Mouse (Mus musculus) limb, embryonic 15.5 days (tissue): ENCODE measurements around the gene Gm45717. TPM values are rescaled to one million over a fixed set of nuclear protein-coding genes. Genes with fewer than 3 reads are reported as not detected.

Experiments
- ATAC-seq: fragments of 200-750 bp; cut with Nextera tagmentation; 2 replicates; pipeline ENCODE4 v1.8.0; 2017; ENCODE audit warnings: low read depth, moderate TSS enrichment; ENCODE audit not compliant: insufficient number of reproducible peaks, low FRiP score, low TSS enrichment
- H3K27ac ChIP-seq: fragments of 300-500 bp; sonication (generic); 2 replicates; pipeline ENCODE4 v1.5.1; 2015; ENCODE audit warnings: moderate library complexity, mild to moderate bottlenecking, inconsistent platforms
- H3K27me3 ChIP-seq: fragments of 300-500 bp; sonication (generic); 2 replicates; pipeline ENCODE4 v1.6.1; 2015; ENCODE audit warnings: inconsistent platforms
- H3K36me3 ChIP-seq: fragments of 300-500 bp; sonication (generic); 2 replicates; pipeline ENCODE4 v1.6.1; 2015; ENCODE audit warnings: inconsistent platforms
- H3K4me1 ChIP-seq: fragments of 300-500 bp; sonication (generic); 2 replicates; pipeline ENCODE4 v1.6.1; 2015; ENCODE audit warnings: inconsistent platforms
- H3K4me2 ChIP-seq: fragments of 300-500 bp; sonication (generic); 2 replicates; pipeline ENCODE4 v1.6.1; 2015; ENCODE audit warnings: mild to moderate bottlenecking, inconsistent platforms
- H3K4me3 ChIP-seq: fragments of 300-500 bp; sonication (generic); 2 replicates; pipeline ENCODE4 v1.5.1; 2015; ENCODE audit warnings: mild to moderate bottlenecking, inconsistent platforms
- H3K9ac ChIP-seq: fragments of 300-500 bp; sonication (generic); 2 replicates; pipeline ENCODE4 v1.6.1; 2015; ENCODE audit warnings: inconsistent platforms
- H3K9me3 ChIP-seq: fragments of 300-500 bp; sonication (generic); 2 replicates; pipeline ENCODE4 v1.6.1; 2016; ENCODE audit warnings: inconsistent platforms
- WGBS: fragments of 180-500 bp; shearing (Covaris S2); methylation state at CpG from one replicate; pipeline ENCODE4 v1.1.7; 2015; 5-methylcytosine and 5-hydroxymethylcytosine counted together
- polyA plus RNA-seq: library from polyadenylated mRNA; unstranded; fragments of >200 nt; fragmentation: Nextera tagmentation; extraction: Ambion mirVana; gene quantifications from 2 replicates; pipeline ENCODE4 v1.2.1, GENCODE M21; 2015

The Gm45717 gene
- polyA plus RNA-seq, 1 experiment from 2014 or later: 0.47 TPM

DNA sequence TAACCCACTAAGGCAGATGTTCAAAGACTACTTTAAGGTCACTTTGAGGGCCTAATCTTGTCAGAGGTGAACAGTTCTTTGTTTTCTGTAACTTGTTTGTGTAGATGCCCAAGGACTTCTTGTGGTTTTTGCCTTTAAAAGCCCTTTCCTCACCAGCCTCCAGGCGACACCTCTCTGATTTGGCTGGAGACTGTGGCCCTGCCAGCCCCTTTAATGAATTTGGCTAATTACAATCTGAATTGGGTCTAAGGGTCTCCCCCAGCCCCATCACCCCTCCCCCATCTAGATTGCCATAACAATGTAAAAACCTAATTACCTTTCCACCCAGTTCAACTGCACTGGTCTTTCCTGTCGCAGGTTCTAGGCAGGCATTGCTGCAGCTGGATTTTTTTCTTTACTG, 7.0 kb upstream of the Gm45717 start:
- H3K9ac ChIP-seq: no peak overlapping the region
- 62% methylated on average over 2 of the region's 2 CpGs for WGBS
- no peaks in the 10 kb centered on the region for H3K36me3 ChIP-seq
- ATAC-seq: no peak
- H3K9me3 ChIP-seq: no peaks in the 10 kb centered on the region
- peaks cover 8% of the 10 kb centered on the region for H3K4me1 ChIP-seq
- no peak overlapping the region for H3K27ac ChIP-seq
- H3K4me3 ChIP-seq: no peak overlapping the region
- H3K4me2 ChIP-seq: no peak overlapping the region
- H3K27me3 ChIP-seq: no peaks in the 10 kb centered on the region

DNA sequence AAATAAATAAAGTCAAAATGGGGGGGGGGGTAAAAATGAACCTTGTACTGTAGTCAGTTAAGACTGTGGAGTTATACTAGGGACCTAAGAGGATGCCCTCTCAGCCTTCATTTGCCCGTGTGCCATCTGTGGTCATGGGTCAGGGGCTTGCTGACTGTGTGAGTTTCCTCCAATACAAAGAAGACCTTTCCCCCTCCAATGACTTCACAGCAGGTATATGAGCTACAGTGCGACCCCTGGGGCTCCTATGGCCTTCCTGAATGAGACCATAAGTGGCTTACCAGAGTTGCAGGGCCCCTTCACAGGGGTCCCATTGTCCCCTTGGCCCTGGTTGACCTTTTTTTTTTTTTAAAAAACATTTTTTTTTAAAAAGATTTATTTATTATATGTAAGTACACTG, 5.7 kb upstream of the Gm45717 start:
- no peaks in the 10 kb centered on the region for H3K9me3 ChIP-seq
- no peak for ATAC-seq
- 77% methylated on average over 2 of the region's 2 CpGs for WGBS

DNA sequence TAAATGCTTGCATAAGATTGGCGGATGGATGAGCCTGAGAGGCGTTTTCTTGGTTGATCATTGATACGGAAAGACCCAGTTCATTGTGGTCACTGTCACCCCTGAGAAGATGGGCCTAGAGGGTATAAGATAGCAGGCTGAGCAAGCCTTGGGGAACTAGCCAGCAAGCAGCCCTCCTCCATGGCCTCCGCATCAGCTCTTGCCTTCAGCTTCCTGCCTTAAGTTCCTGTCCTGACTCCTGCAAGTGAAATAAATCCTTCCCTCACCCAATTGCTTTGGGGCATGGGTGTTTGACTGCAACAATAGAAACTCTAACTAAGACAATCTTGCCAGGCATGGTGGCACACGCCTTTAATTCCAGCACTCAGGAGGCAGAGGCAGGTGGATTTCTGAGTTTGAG, 4.3 kb upstream of the Gm45717 start:
- Histone ChIP-seq H3K27ac (no peak overlapping the region; the same call in 1 of the 2 replicates), H3K27me3 (no peaks in the 10 kb centered on the region), H3K4me1 (peaks cover 15% of the 10 kb centered on the region), H3K4me3 (no peak overlapping the region), H3K36me3 (no peaks in the 10 kb centered on the region), H3K4me2 (no peak overlapping the region), H3K9me3 (no peaks in the 10 kb centered on the region), H3K9ac (no peak overlapping the region)
- 75% methylated on average over 5 of the region's 5 CpGs for WGBS
- no peak for ATAC-seq

More for the DNA sequence above, 5.7 kb upstream of the Gm45717 start:
- H3K9ac ChIP-seq: no peak overlapping the region
- peaks cover 10% of the 10 kb centered on the region for H3K4me1 ChIP-seq
- H3K4me3 ChIP-seq: no peak overlapping the region
- H3K27me3 ChIP-seq: no peaks in the 10 kb centered on the region
- H3K27ac ChIP-seq: no peak overlapping the region
- no peaks in the 10 kb centered on the region for H3K36me3 ChIP-seq
- H3K4me2 ChIP-seq: no peak overlapping the region

DNA sequence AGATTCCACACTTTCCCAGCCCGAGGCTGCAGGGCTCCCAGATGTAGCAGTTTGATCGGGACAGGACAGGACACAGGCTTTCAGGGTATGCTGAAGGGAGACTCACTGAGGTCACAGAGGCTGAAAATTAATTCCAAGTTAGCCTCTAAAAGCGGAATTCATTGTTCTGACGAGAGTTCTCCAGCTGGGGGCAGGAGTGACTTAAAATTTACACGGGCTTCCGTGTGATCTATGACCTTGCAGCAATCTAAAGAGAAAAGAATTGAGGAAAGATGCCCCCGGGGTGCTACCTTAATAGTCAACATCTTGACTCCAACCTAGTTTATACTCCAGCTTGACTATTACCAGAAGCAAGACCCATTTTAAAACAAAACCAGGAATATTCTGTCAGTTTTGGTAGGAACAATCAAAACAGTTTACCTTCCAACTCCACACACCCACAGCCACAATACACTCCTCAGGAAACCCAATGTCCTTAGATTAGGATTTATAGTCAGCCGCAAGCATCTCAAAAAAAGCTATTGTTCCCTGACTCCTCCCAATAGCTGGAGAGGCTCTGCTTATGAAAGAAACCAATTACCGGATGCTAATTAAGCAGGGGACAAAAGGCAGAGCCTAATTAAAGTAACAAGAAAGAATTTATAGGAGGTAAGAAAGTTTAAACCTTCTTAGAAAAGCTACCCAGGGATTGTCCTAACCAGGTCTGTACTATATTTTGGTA, 3.6 kb upstream of the Gm45717 start:
- no peak overlapping the region for H3K4me3 ChIP-seq
- no peak overlapping the region for H3K9ac ChIP-seq
- H3K9me3 ChIP-seq: no peaks in the 10 kb centered on the region
- H3K36me3 ChIP-seq: no peaks in the 10 kb centered on the region
- H3K27me3 ChIP-seq: no peaks in the 10 kb centered on the region
- no peak overlapping the region for H3K4me2 ChIP-seq
- 8% methylated on average over 9 of the region's 9 CpGs for WGBS
- ATAC-seq: no peak
- H3K4me1 ChIP-seq: peaks cover 18% of the 10 kb centered on the region
- peak overlapping the region; percentile 60 for H3K27ac ChIP-seq

DNA sequence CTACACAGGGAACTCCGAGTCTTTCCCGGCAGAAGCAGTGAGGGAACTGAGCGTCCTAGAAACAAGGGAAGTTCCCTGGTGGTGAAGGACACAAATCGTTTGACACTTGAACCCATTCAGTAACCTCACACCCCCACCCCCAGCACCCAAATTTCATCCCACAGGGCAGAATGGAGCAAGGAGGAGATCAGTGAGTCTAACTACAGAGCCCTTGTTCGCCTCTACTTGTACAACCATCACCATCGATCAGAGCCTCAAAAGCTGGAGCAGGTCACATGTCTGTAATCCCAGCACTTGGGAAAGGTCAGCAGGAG, 776 bp upstream of the Gm45717 start:
- peak overlapping the region; percentile 60 for H3K4me3 ChIP-seq
- ATAC-seq: no peak
- no peaks in the 10 kb centered on the region for H3K27me3 ChIP-seq
- no peak overlapping the region for H3K9ac ChIP-seq
- H3K27ac ChIP-seq: peak overlapping the region; percentile 99
- H3K36me3 ChIP-seq: peaks cover 4% of the 10 kb centered on the region; the same call in 1 of the 2 replicates
- H3K9me3 ChIP-seq: no peaks in the 10 kb centered on the region
- WGBS: 17% methylated on average over 6 of the region's 6 CpGs
- H3K4me2 ChIP-seq: peak overlapping the region; percentile 79
- H3K4me1 ChIP-seq: peaks cover 46% of the 10 kb centered on the region

DNA sequence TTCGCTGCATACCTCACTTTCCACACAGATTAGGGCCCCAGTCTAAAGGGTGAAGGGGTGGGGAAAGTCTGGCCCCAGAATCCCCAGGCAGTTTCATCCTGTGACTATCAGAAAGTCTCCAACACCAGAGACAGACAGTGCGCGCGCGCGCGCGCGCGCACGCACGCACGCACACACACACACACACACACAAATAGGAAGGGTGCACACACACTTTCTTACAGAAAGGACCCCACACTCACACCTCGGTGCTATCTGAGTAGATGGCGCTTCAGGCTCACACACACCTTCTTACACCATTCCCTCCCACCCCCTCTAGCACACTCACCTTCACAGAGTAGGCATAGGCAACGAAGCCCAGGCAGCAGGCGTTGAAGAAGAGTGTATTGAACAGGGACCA, 395 bp downstream of the Gm45717 start:
- 0 out of 2 replicates have a peak, but pooled peaks have one; percentile 0 for ATAC-seq
- peaks cover 58% of the 10 kb centered on the region for H3K4me1 ChIP-seq

DNA sequence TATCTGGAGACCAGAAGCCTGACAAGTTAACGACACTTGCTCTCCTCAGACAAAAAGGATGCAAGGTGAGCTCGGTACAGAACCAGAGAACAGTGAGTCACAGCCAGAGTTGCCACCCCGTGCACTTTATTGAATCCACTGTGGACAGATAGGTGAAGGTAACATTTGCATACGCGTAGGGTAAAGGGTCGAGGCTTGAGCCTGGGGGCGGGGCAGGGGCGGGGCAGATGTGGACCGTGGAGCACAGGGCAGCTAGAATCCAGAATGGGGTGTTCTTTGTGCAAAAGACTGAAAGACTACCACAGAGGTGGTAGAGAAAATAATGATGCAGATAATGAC, 1.0 kb downstream of the Gm45717 start:
- Histone ChIP-seq H3K4me1 (peaks cover 63% of the 10 kb centered on the region), H3K9ac (peak overlapping the region; percentile 57), H3K36me3 (peaks cover 8% of the 10 kb centered on the region; the same call in 1 of the 2 replicates), H3K27me3 (no peaks in the 10 kb centered on the region), H3K9me3 (no peaks in the 10 kb centered on the region), H3K27ac (peak overlapping the region; percentile 99), H3K4me3 (peak overlapping the region; percentile 60), H3K4me2 (peak overlapping the region; percentile 79)
- 1% methylated on average over 9 of the region's 9 CpGs for WGBS
- ATAC-seq: no peak

More for the DNA sequence above, 395 bp downstream of the Gm45717 start:
- H3K27me3 ChIP-seq: no peaks in the 10 kb centered on the region
- H3K4me3 ChIP-seq: peak overlapping the region; percentile 60
- 6% methylated on average over 17 of the region's 17 CpGs for WGBS
- H3K9ac ChIP-seq: peak overlapping the region; percentile 57
- H3K36me3 ChIP-seq: peaks cover 4% of the 10 kb centered on the region; the same call in 1 of the 2 replicates
- no peaks in the 10 kb centered on the region for H3K9me3 ChIP-seq
- H3K4me2 ChIP-seq: peak overlapping the region; percentile 79
- peak overlapping the region; percentile 99 for H3K27ac ChIP-seq

DNA sequence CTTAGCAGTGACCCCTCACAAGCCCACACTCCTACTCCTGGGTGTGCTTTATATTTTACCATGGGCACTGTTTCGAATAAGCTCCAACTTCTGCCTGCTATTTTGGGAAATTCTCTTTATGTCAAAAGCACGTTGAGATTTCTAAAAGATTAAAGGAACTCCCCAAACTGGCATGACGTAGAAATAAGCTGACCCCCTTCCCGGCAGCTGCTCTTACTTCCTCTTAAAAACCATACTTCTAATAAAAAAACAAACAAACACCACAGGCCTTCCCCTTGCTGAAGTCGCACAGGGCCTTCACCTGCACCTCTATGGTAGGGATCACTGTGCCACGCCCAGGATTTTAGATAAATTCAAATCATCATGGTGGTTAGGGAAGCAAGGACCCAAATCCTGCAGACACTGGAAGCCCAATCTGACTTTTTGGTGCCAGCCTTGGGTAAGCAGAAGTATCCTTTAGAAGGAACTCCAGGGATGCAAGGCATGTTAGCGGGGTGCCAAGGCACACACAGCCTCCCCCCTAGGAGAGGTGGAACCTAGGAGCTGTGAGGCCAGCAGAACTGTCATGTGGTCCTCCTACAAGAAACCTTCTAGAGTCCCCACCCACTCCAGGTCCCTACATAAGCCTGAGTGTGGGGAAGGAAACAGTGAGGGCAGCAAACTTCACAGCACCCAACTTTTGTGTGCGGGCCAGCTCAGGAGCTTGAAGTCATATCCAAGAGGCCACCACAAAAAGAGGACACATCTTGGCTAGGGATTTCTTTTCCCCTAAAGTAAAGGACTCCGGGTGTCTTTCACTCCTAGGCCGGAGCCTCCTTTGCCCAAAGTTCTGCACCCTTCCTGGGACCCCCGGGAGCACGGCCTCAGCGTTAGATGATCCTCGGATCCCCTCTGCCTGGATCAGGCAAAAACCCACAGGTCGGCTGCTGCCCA, 1.7 kb downstream of the Gm45717 start:
- Histone ChIP-seq H3K4me2 (peak overlapping the region; percentile 79), H3K27me3 (no peaks in the 10 kb centered on the region), H3K4me1 (peaks cover 63% of the 10 kb centered on the region), H3K36me3 (peaks cover 14% of the 10 kb centered on the region), H3K9ac (peak overlapping the region; percentile 57), H3K27ac (peak overlapping the region; percentile 99), H3K9me3 (no peaks in the 10 kb centered on the region), H3K4me3 (peak overlapping the region; percentile 60)
- WGBS: 40% methylated on average over 15 of the region's 15 CpGs
- no peak for ATAC-seq

DNA sequence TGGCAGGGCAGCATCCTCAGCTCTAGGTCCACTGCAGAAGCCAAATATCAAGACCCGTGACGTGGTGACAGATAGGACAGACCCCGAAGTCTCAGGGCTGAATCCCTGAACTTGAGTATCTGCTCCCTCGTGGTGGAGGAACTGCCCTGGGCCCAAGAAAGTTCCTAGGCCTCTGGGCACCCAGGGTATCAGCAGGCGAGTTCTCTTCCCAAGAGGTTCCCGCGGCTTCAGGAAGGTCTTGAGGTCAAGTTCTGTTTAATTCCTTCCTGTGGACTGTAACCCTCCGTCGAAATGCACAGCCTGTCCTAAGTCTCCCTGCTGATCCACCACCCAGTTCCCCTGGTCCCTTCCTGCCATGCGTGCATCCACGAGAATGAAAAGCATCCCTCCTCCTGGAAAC, 2.6 kb downstream of the Gm45717 start:
- H3K4me3 ChIP-seq: peak overlapping the region; percentile 60
- H3K36me3 ChIP-seq: peaks cover 24% of the 10 kb centered on the region
- peaks cover 61% of the 10 kb centered on the region for H3K4me1 ChIP-seq
- WGBS: 81% methylated on average over 11 of the region's 11 CpGs
- ATAC-seq: no peak
- peak overlapping the region; percentile 99 for H3K27ac ChIP-seq
- peak overlapping the region; percentile 79 for H3K4me2 ChIP-seq
- H3K27me3 ChIP-seq: no peaks in the 10 kb centered on the region
- H3K9ac ChIP-seq: 0 out of 2 replicates have a peak overlapping the region, but pooled peaks have one; percentile 17
- H3K9me3 ChIP-seq: no peaks in the 10 kb centered on the region

DNA sequence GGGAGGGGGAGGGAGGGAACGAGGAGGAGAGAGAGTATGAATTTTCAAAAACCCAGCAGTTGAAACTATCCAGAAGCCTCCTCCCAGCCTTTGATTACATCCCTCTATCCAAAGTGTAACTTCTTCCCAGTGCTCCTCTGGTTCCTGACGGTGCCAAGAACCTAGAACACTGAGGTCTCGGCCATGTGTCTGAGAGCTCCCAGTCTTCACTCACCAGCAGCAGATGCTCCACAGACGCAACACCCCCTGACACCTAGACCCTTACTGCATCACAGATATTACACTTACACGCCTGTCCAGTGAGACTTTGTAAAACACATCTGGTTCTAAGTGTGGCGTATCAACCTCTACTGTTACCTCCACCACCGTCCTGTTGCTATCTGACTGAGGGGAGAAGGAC, 3.3 kb downstream of the Gm45717 start:
- H3K27ac ChIP-seq: 0 out of 2 replicates have a peak overlapping the region, but pooled peaks have one; percentile 80
- peak overlapping the region; percentile 17; the same call in 1 of the 2 replicates for H3K4me2 ChIP-seq
- H3K4me1 ChIP-seq: peaks cover 61% of the 10 kb centered on the region
- H3K9ac ChIP-seq: 0 out of 2 replicates have a peak overlapping the region, but pooled peaks have one; percentile 14
- peaks cover 31% of the 10 kb centered on the region for H3K36me3 ChIP-seq
- no peaks in the 10 kb centered on the region for H3K27me3 ChIP-seq
- WGBS: 58% methylated on average over 7 of the region's 7 CpGs
- no peak for ATAC-seq
- no peak overlapping the region for H3K4me3 ChIP-seq
- H3K9me3 ChIP-seq: no peaks in the 10 kb centered on the region

DNA sequence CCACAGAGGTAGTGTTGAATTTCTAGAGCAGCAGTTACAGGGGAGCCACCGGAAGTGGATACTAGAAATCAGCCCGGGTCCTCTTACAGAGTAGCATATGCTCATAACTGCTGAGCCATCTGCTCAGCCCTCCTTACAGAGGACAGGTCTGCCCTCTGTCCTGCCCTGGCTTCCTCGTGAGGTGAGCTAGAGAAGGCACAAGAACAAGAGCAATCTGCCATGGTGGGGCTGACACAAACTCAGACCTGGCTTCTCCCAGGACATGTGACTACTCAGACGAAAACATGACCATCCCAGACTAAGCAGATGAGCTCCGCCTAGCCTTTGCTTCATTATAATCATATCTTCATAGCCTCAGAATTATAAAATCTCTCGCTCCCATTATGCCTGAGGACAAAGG, 4.0 kb downstream of the Gm45717 start:
- Histone ChIP-seq H3K9ac (no peak overlapping the region), H3K4me1 (peaks cover 57% of the 10 kb centered on the region), H3K27ac (peak overlapping the region; percentile 80; the same call in 1 of the 2 replicates), H3K36me3 (peaks cover 37% of the 10 kb centered on the region), H3K27me3 (no peaks in the 10 kb centered on the region), H3K4me3 (no peak overlapping the region), H3K9me3 (no peaks in the 10 kb centered on the region), H3K4me2 (no peak overlapping the region)
- WGBS: 59% methylated on average over 6 of the region's 6 CpGs
- no peak for ATAC-seq

DNA sequence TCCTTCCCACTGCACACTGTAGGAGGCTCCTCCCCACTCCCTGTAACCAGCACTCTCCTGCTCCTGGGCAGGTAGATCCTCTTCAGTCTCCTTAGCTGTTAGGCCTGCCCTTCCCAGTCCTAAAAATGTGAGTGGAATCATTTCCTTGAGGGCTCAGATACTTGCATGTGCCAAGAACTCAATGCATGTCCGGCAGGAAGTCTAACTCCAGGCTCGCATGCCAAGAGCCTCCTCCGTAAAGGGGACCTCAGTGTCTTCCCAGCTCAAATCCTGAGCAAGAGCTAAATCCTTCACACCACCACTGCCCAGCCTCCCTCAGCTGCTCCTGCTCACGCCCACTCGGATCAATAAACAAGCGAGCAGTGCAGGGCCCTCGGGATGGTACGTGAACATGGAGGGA, 4.7 kb downstream of the Gm45717 start:
- no peak for ATAC-seq
- no peaks in the 10 kb centered on the region for H3K9me3 ChIP-seq
- H3K4me3 ChIP-seq: no peak overlapping the region
- WGBS: 27% methylated on average over 8 of the region's 8 CpGs
- peaks cover 50% of the 10 kb centered on the region for H3K4me1 ChIP-seq
- peak overlapping the region; percentile 19; the same call in 1 of the 2 replicates for H3K4me2 ChIP-seq
- H3K27me3 ChIP-seq: no peaks in the 10 kb centered on the region
- 0 out of 2 replicates have a peak overlapping the region, but pooled peaks have one; percentile 14 for H3K9ac ChIP-seq
- peaks cover 44% of the 10 kb centered on the region for H3K36me3 ChIP-seq
- peak overlapping the region; percentile 80 for H3K27ac ChIP-seq
